Mouse (Mus musculus) CH12.LX (cell line): ENCODE results near the gene Sypl2.

Source experiments
- CTCF ChIP-seq, 2 experiments: IDR thresholded peaks in 1 of 2; conservative IDR thresholded peaks in 1 of 2; 2 replicates each; pipeline ENCODE4 v1.5.1; 2011 to 2012; ENCODE audit warnings: low read depth in 2 of 2, low read length in 2 of 2, improper control_type of control experiment in 1 of 2, inconsistent platforms in 1 of 2, mild to moderate bottlenecking in 1 of 2, moderate library complexity in 1 of 2
- EP300 ChIP-seq: IDR thresholded peaks from 2 replicates; pipeline ENCODE4 v1.6.1; 2011; ENCODE audit warnings: low read length, improper control_type of control experiment
- GABPA ChIP-seq: IDR thresholded peaks from 2 replicates; pipeline ENCODE4 v1.6.1; 2012; ENCODE audit warnings: low read depth, low read length, improper control_type of control experiment, inconsistent platforms; ENCODE audit not compliant: insufficient replicate concordance
- HCFC1 ChIP-seq: IDR thresholded peaks from 2 replicates; pipeline ENCODE4 v1.6.1; 2012; ENCODE audit warnings: low read depth, mild to moderate bottlenecking, inconsistent platforms, low read length, improper control_type of control experiment
- POLR2A ChIP-seq: IDR thresholded peaks from 2 replicates; pipeline ENCODE4 v1.6.1; 2011; ENCODE audit warnings: low read depth, mild to moderate bottlenecking, improper control_type of control experiment, low read length
- TBP ChIP-seq: conservative IDR thresholded peaks from 2 replicates; pipeline ENCODE4 v1.6.1; 2011; ENCODE audit warnings: low read depth, low read length, improper control_type of control experiment
- TCF12 ChIP-seq: IDR thresholded peaks from 2 replicates; pipeline ENCODE4 v1.6.1; 2014; ENCODE audit warnings: low read depth, mild to moderate bottlenecking, inconsistent platforms, low read length, improper control_type of control experiment
- UBTF ChIP-seq: IDR thresholded peaks from 2 replicates; pipeline ENCODE4 v1.6.1; 2012; ENCODE audit warnings: low read depth, mild to moderate bottlenecking, inconsistent platforms, low read length, improper control_type of control experiment, moderate library complexity
- USF1 ChIP-seq: IDR thresholded peaks from 2 replicates; pipeline ENCODE4 v1.6.1; 2014; ENCODE audit warnings: low read depth, mild to moderate bottlenecking, inconsistent platforms, low read length, improper control_type of control experiment

- no peak for TF ChIP-seq USF1
- TF ChIP-seq EP300: no peak
- no peak for TF ChIP-seq UBTF
- no peak for TF ChIP-seq HCFC1
- TF ChIP-seq GABPA: no peak
- TF ChIP-seq CTCF (conservative IDR thresholded peaks at IDR 0.05 in 1 of 2, IDR thresholded peaks at IDR 0.05 in 1 of 2; ENCODE audit: low read depth in 2 of 2, low read length in 2 of 2): no peak
- no peak for TF ChIP-seq POLR2A
- no peak for TF ChIP-seq TCF12
- TF ChIP-seq TBP: no peak
These were observed 31.5 kb upstream of the Sypl2 start for GRCm38 (mm10) chr3:108257831-108258500.
